Mouse (Mus musculus) central nervous system, embryonic 11.5 days (tissue): Measurements from ENCODE around the gene Mrgpra1. TPM values are rescaled to one million over a fixed set of nuclear protein-coding genes. Genes with fewer than 3 reads are reported as not detected.

Experiments used
- polyA plus RNA-seq: library from polyadenylated mRNA; depleted of rRNA; stranded (reverse); fragments of >200 nt; gene quantifications from 2 replicates; pipeline ENCODE4 v1.2.3, GENCODE M21; 2012; rRNA removed

Gene Mrgpra1
- not detected in 2 replicates for polyA plus RNA-seq

GRCm38 (mm10) chr7:47354140-47354539 lies at the start of gene Mrgpra1:
Gene Mrgpra1, minus strand, starts transcription at chr7:47354240.

Other genes with a start within 250 kb of the Mrgpra1 start
- gene Ptpn5, start 220.6 kb downstream of the Mrgpra1 start, polyA plus RNA-seq = 23.2 and 24.5 TPM in 2 replicates
- not detected in 2 replicates for gene Mrgpra6, start 149.3 kb downstream of the Mrgpra1 start, polyA plus RNA-seq
- gene Mrgpra9, start 101.4 kb downstream of the Mrgpra1 start, polyA plus RNA-seq = not detected in 2 replicates
- not detected in 2 replicates for gene Mrgpra2a, start 97.9 kb upstream of the Mrgpra1 start, polyA plus RNA-seq
- not detected in 2 replicates for gene Mrgpra2b, start 174.6 kb upstream of the Mrgpra1 start, polyA plus RNA-seq
- not detected in 2 replicates for gene Mrgpra3, start 247.1 kb upstream of the Mrgpra1 start, polyA plus RNA-seq